Mouse (Mus musculus) left cerebral cortex, adult 11 months (tissue): ENCODE measurements around the gene Lrig1.

Source experiments
- DNase-seq: peaks from one replicate; pipeline ENCODE4 v3.0.0; 2022; ENCODE audit warnings: low spot score

The Lrig1 gene

DNA sequence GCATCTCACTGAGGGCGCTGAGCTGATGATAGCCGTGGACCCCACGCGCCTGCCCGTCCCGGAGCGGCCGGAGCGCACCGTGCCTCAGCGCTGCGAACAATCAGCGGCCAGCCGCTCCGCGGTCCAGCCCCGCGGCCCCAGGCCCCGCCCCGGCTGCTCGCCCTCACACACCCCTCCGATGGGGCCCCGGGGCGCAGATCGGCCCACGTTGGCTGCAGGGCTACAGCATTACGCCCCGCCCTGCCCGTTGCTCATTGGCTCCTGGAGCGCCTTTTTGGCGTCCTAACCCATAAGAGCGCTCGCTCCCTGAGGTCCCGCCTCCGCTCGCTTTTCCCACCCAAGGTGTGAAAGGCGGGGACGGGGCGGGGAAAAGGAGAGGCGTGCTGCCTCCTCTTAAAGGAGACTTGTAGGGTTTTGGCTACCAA, at the start of gene Lrig1:
TSS of gene Lrig1 (minus strand) at position 92 of the 425 bp plus-strand sequence.
- DNase-seq, result peak; percentile 95

DNA sequence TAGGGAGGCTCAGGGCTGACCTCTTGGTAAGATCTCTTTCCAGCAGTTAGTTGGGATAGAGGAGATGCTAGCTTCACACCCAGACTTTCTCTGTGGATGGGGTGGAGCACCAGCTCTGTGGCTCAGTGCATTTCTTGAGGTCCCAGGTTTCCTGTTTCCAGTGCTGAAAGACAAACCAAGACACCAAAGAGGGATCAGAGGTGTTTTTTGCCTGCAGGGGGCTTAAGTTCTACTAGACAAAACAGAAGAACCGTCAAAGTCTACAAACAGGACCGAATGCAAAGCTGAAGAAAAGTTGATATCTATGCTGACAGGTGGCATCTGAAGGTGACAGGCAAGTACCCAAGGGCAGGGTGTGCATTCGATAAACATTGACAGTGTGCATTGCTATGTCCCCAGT, 49.7 kb upstream of the Lrig1 start:
- no peak for DNase-seq

DNA sequence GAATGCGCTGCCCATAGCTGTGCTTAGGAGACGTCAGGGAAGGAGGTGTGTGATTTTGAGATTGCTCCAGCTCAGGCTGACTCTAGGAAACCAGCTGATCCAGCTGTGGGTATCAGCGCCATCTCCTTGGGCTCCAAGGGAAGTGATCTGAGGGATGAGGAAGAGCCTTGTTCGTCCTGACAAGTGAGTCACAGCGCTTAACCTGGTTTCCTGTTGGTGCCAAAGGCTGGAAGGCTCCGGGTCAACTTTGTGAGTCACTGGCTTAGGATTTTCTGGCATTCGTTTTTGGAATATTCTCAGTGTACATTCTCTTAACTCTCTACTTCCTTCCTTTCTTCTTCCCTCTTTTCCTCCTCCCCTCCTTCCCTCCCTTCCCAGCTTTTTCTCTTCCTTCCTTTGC, 48.4 kb upstream of the Lrig1 start:
- no peak for DNase-seq

GRCm38 (mm10) chr6:94740117-94740729, 40.3 kb upstream of the Lrig1 start:
- no peak for DNase-seq

GRCm38 (mm10) chr6:94738647-94739046, 38.7 kb upstream of the Lrig1 start:
- no peak for DNase-seq

DNA sequence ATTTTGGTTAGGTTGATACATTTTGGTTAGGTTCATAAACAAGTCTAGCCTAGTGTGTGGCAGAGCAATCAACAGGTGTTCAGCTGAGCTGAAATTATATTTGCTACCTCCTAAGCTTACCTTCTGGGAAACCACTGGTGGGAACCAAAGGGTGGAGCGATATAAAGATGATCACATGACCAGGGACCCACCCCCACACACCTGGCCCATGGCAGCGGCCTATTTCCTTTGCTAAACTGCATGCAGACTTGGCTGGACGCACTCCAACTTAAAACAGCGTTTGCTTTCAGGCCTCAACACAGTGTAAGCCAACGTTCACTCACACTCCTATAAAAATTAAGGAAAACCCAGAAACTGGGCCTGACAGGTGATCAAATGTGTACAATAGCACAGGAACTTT, 33.9 kb upstream of the Lrig1 start:
- DNase-seq, result no peak

GRCm38 (mm10) chr6:94729847-94730246, 29.9 kb upstream of the Lrig1 start:
- DNase-seq, result no peak

GRCm38 (mm10) chr6:94729132-94729531, 29.2 kb upstream of the Lrig1 start:
- no peak for DNase-seq

DNA sequence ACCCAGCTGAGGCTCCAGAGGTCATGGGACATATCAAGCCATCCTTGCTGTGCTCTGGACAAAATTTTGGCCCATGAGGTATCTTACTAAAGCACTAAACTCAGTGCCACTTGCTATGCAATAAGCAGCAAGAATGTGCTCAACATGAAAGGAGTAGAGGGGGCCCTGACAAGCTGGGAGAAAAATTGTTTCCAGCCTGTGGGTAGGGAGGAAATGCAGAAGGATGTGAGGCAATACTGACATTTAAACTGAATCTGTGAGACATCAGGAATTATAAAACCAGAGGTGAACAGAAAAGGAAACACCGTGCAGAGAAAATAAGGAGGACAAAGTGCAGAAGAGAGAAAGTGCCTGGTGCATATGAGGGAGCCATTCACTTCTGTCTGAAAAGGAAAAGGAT, 24.7 kb upstream of the Lrig1 start:
- no peak for DNase-seq

- DNase-seq, result no peak
Observed at GRCm38 (mm10) chr6:94718607-94719346, 18.8 kb upstream of the Lrig1 start.

- no peak for DNase-seq
Observed at GRCm38 (mm10) chr6:94717705-94718489, 17.9 kb upstream of the Lrig1 start.

GRCm38 (mm10) chr6:94715645-94715940, 15.6 kb upstream of the Lrig1 start:
- DNase-seq, result no peak

- DNase-seq, result no peak
Observed at GRCm38 (mm10) chr6:94714815-94715644, 15.1 kb upstream of the Lrig1 start.

GRCm38 (mm10) chr6:94709832-94710231, 9.9 kb upstream of the Lrig1 start:
- no peak for DNase-seq

- no peak for DNase-seq
Observed at GRCm38 (mm10) chr6:94709150-94709549, 9.2 kb upstream of the Lrig1 start.

- DNase-seq, result no peak
Observed at GRCm38 (mm10) chr6:94707254-94707653, 7.3 kb upstream of the Lrig1 start.

DNA sequence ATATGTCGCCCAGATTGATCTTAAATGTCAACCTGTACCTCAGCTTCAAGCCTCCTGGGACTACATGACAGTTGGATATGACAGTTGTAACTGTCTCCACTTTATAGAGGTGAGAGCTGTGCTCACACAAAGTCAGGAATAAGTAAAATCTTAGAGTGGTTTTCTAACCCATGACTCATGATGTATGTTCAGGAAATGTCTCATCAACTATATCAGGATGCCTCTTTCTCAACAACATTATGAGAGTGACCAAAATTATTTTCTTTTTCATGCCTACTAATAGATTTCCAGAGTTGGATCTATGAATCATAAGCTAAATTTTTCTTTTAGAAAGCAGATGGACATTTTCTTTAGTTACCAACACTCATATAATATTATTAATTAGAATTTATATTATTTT, 6.0 kb upstream of the Lrig1 start:
- DNase-seq, result no peak

GRCm38 (mm10) chr6:94702993-94703392, 3.0 kb upstream of the Lrig1 start:
- no peak for DNase-seq

GRCm38 (mm10) chr6:94701071-94701470, 1.1 kb upstream of the Lrig1 start:
- DNase-seq, result no peak

- no peak for DNase-seq
Observed at GRCm38 (mm10) chr6:94700612-94701011, 654 bp upstream of the Lrig1 start.

GRCm38 (mm10) chr6:94699173-94699987, 578 bp downstream of the Lrig1 start:
- peak; percentile 29 for DNase-seq
